Mouse (Mus musculus): Measurements from ENCODE around the gene Gm8159.
"Not testable (repeated sequence)": the region's sequence is repeated elsewhere in the genome, so short reads cannot be mapped to it uniquely, and the experiment has no call there.

DNA sequence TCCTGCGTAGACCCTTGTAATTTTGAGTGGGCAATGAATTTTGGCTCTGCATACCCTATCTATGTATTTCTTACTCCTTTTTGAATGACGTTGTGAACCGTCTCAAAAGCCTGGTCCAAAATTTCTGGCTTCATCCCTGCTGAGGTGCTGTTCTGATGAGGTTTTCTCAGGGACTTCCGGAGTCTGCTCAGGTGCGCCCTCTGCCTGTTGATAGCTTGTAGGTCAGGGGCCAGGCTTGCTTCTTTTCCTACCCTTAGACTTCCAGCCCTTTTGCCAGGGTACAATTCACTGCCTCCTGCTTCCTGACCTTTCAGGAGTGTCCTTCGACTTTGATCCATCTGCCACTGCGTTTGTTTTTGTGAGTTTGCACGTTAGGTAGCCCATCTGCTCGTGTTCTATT is 18.2 kb downstream of the Gm8159 start:
- not testable (repeated sequence) for TF ChIP-seq CTCF (IDR thresholded peaks at IDR 0.05; ENCODE audit: borderline replicate concordance, insufficient read depth, low read length); POLR2A (IDR thresholded peaks at IDR 0.05; ENCODE audit: low read depth, low read length)
